Mouse (Mus musculus) c-Kit-positive CD71-positive TER-119-negative erythroid progenitor cells, embryonic 14.5 days (primary cell): Measurements from ENCODE around the gene Cuedc1.

Source experiments
- DNase-seq: peaks from one replicate; pipeline ENCODE4 v3.0.0-alpha.2; 2013; ENCODE audit warnings: low read depth

Gene Cuedc1

GRCm38 (mm10) chr11:88241468-88242301, 143.8 kb downstream of the Cuedc1 start:
- no peak for DNase-seq
